Comparison of ENCODE assay signal across 8 mouse cellular contexts in genomic region chr4:57956029-57956960, GRCm38 (mm10). TPM values are rescaled to one million over a fixed set of nuclear protein-coding genes. Genes with fewer than 3 reads are reported as not detected.
A peak's percentile ranks its signal among the peaks of the same experiment; 100 is the strongest.
DNase-seq lines count a peak whose midpoint lies in the region; ATAC-seq and TF ChIP-seq lines count a peak whose summit lies in the region.

Txn1 (minus strand) TSS chr4:57956411.

- no peaks in the 10 kb centered on the region for H3K9me3 ChIP-seq in E14TG2a.4 (ENCODE audit: low read length)
- H3K9me3 ChIP-seq in forebrain, embryonic 12.5 days: peaks cover under 1% of the 10 kb centered on the region; the same call in 1 of the 2 replicates
- H3K9me3 ChIP-seq in heart, postnatal 0 days (replicated peaks; ENCODE audit: control insufficient read depth, low read length): no peaks in the 10 kb centered on the region
- H3K9me3 ChIP-seq in liver, embryonic 16.5 days (replicated peaks; ENCODE audit: control insufficient read depth, low read length): no peaks in the 10 kb centered on the region
- H3K9me3 ChIP-seq in neural tube, embryonic 13.5 days: no peaks in the 10 kb centered on the region

- no peak for TF ChIP-seq CTCF in E14TG2a.4 (conservative IDR thresholded peaks at IDR 0.05; ENCODE audit: low read length)
- no peak for TF ChIP-seq CTCF in heart, postnatal 0 days (IDR thresholded peaks at IDR 0.05; ENCODE audit: low read depth)
- TF ChIP-seq CTCF in testis, adult 2 months (IDR thresholded peaks at IDR 0.05; ENCODE audit: control insufficient read depth, insufficient read depth, insufficient replicate concordance, low read depth, low read length): no peak

- DNase-seq in c-Kit-positive CD71-positive TER-119-positive erythroid progenitor cells, embryonic 14.5 days (ENCODE audit: low spot score): peak; percentile 95
- peak; percentile 99 for DNase-seq in heart, postnatal 0 days (ENCODE audit: low spot score)
- DNase-seq in kidney, postnatal 4 days: peak; percentile 98 to 99

- H3K27me3 ChIP-seq in E14TG2a.4 (ENCODE audit: insufficient read depth, low read length): 0 out of 2 replicates have a peak, but pooled peaks cover 9% of the 10 kb centered on the region
- H3K27me3 ChIP-seq in forebrain, embryonic 12.5 days: 0 out of 2 replicates have a peak, but pooled peaks cover 7% of the 10 kb centered on the region
- H3K27me3 ChIP-seq in heart, postnatal 0 days (ENCODE audit: control insufficient read depth, insufficient read depth, low read length): no peaks in the 10 kb centered on the region
- H3K27me3 ChIP-seq in liver, embryonic 16.5 days (ENCODE audit: control insufficient read depth, insufficient read depth, low read depth, low read length): no peaks in the 10 kb centered on the region
- H3K27me3 ChIP-seq in neural tube, embryonic 13.5 days: no peaks in the 10 kb centered on the region
- H3K27me3 ChIP-seq in testis, adult 2 months (ENCODE audit: control insufficient read depth, insufficient read depth, low read length): no peaks in the 10 kb centered on the region

- H3K4me3 ChIP-seq in E14TG2a.4 (replicated peaks; ENCODE audit: low read length): peak within 1 kb of the TSS; percentile 96
- peak within 1 kb of the TSS; percentile 77 for H3K4me3 ChIP-seq in forebrain, embryonic 12.5 days (replicated peaks)
- H3K4me3 ChIP-seq in heart, postnatal 0 days (ENCODE audit: low read depth, low read length): peak within 1 kb of the TSS; percentile 87
- H3K4me3 ChIP-seq in liver, embryonic 16.5 days (ENCODE audit: low read depth, low read length): peak within 1 kb of the TSS; percentile 90
- H3K4me3 ChIP-seq in neural tube, embryonic 13.5 days: peak within 1 kb of the TSS; percentile 91
- peak within 1 kb of the TSS; percentile 90 for H3K4me3 ChIP-seq in testis, adult 2 months (ENCODE audit: control insufficient read depth, low read depth, low read length)

- peak; percentile 69 for TF ChIP-seq POLR2A in testis, adult 2 months (IDR thresholded peaks at IDR 0.05; ENCODE audit: control insufficient read depth, low read depth, low read length)

- H3K4me1 ChIP-seq in E14TG2a.4 (replicated peaks; ENCODE audit: low read depth, low read length): peaks cover 62% of the 10 kb centered on the region
- peaks cover 28% of the 10 kb centered on the region for H3K4me1 ChIP-seq in forebrain, embryonic 12.5 days
- peaks cover 18% of the 10 kb centered on the region for H3K4me1 ChIP-seq in heart, postnatal 0 days (ENCODE audit: control insufficient read depth, insufficient read depth)
- peaks cover 24% of the 10 kb centered on the region for H3K4me1 ChIP-seq in liver, embryonic 16.5 days (ENCODE audit: control insufficient read depth, low read depth, low read length)
- H3K4me1 ChIP-seq in neural tube, embryonic 13.5 days (replicated peaks): peaks cover 34% of the 10 kb centered on the region
- H3K4me1 ChIP-seq in testis, adult 2 months (ENCODE audit: control insufficient read depth, insufficient read depth, low read length): peaks cover 13% of the 10 kb centered on the region

- peak within 1 kb of the TSS; percentile 79 for H3K9ac ChIP-seq in forebrain, embryonic 12.5 days
- peak within 1 kb of the TSS; percentile 82 for H3K9ac ChIP-seq in heart, postnatal 0 days (replicated peaks; ENCODE audit: low read depth, low read length)
- peak within 1 kb of the TSS; percentile 75 for H3K9ac ChIP-seq in liver, embryonic 16.5 days (ENCODE audit: low read depth, low read length)
- peak within 1 kb of the TSS; percentile 89 for H3K9ac ChIP-seq in neural tube, embryonic 13.5 days

- TF ChIP-seq EP300 in heart, postnatal 0 days (IDR thresholded peaks at IDR 0.05; ENCODE audit: low read depth): peak; percentile 80; the same call in 1 of the 2 replicates

- H3K4me2 ChIP-seq in forebrain, embryonic 12.5 days: peak within 1 kb of the TSS; percentile 69
- H3K4me2 ChIP-seq in heart, postnatal 0 days (ENCODE audit: low read depth, low read length): peak within 1 kb of the TSS; percentile 83
- peak within 1 kb of the TSS; percentile 69 for H3K4me2 ChIP-seq in liver, embryonic 16.5 days (ENCODE audit: low read depth, low read length)
- peak within 1 kb of the TSS; percentile 76 for H3K4me2 ChIP-seq in neural tube, embryonic 13.5 days

- peak within 1 kb of the TSS; percentile 94 for H3K27ac ChIP-seq in forebrain, embryonic 12.5 days
- H3K27ac ChIP-seq in heart, postnatal 0 days (ENCODE audit: low read depth): peak within 1 kb of the TSS; percentile 90
- H3K27ac ChIP-seq in liver, embryonic 16.5 days (ENCODE audit: low read length): peak within 1 kb of the TSS; percentile 98
- H3K27ac ChIP-seq in neural tube, embryonic 13.5 days (replicated peaks): peak within 1 kb of the TSS; percentile 90
- peak within 1 kb of the TSS; percentile 96 for H3K27ac ChIP-seq in testis, adult 2 months (ENCODE audit: control insufficient read depth, insufficient read depth, low read depth, low read length)

- peaks cover 26% of the 10 kb centered on the region for H3K36me3 ChIP-seq in E14TG2a.4 (ENCODE audit: insufficient read depth, low read length)
- H3K36me3 ChIP-seq in forebrain, embryonic 12.5 days (replicated peaks): peaks cover 13% of the 10 kb centered on the region
- H3K36me3 ChIP-seq in heart, postnatal 0 days (replicated peaks; ENCODE audit: control insufficient read depth, insufficient read depth, low read length): peaks cover 6% of the 10 kb centered on the region
- H3K36me3 ChIP-seq in liver, embryonic 16.5 days (ENCODE audit: control insufficient read depth, insufficient read depth): peaks cover 8% of the 10 kb centered on the region
- H3K36me3 ChIP-seq in neural tube, embryonic 13.5 days: peaks cover 9% of the 10 kb centered on the region
- H3K36me3 ChIP-seq in testis, adult 2 months (ENCODE audit: control insufficient read depth, insufficient read depth, low read length): no peaks in the 10 kb centered on the region

- peak; percentile 98 for ATAC-seq in forebrain, embryonic 12.5 days (ENCODE audit: low FRiP score)
- ATAC-seq in heart, postnatal 0 days (ENCODE audit: insufficient read depth, low read depth): peak; percentile 98
- peak; percentile 92 for ATAC-seq in liver, embryonic 16.5 days (ENCODE audit: low read depth)
- peak; percentile 98 for ATAC-seq in neural tube, embryonic 13.5 days (ENCODE audit: low read depth)

- WGBS in forebrain, embryonic 12.5 days: under 1% methylated on average over 70 of the region's 71 CpGs
- WGBS in heart, postnatal 0 days: under 1% methylated on average over 71 of the region's 71 CpGs
- WGBS in liver, embryonic 16.5 days (ENCODE audit: insufficient replicate concordance): under 1% methylated on average over 63 of the region's 71 CpGs
- WGBS in neural tube, embryonic 13.5 days: under 1% methylated on average over 71 of the region's 71 CpGs

RNA-seq across cellular contexts. Expression of gene Txn1, which starts in this region (rescaled TPM):
- 379 and 381 TPM in 2 replicates for polyA plus RNA-seq in forebrain, embryonic 12.5 days (2016; fragmentation: Nextera tagmentation; extraction: Ambion mirVana)
- total RNA-seq in heart, postnatal 0 days (2014; rRNA removed; ENCODE audit: low replicate concordance): 85.8 and 104 TPM in 2 replicates
- polyA plus RNA-seq in heart, postnatal 0 days (2015; fragmentation: Nextera tagmentation; extraction: Ambion mirVana): 243 and 248 TPM in 2 replicates
- polyA plus RNA-seq in liver, embryonic 16.5 days (2015; fragmentation: Nextera tagmentation; extraction: Ambion mirVana): 187 and 207 TPM in 2 replicates
- 295 and 303 TPM in 2 replicates for polyA plus RNA-seq in neural tube, embryonic 13.5 days (2015; fragmentation: Nextera tagmentation; extraction: Ambion mirVana)
- polyA plus RNA-seq in testis, adult 2 months (2012; rRNA removed): 19.7 and 22.5 TPM in 2 replicates

Comparison
In these comparisons a context has a peak if more than half of its experiments do, and no peak if none do; other contexts are left out.
1. Peak in every context shown above with its lines: DNase-seq, ATAC-seq, H3K4me3 ChIP-seq and H3K27ac ChIP-seq.